8 mouse cellular contexts compared by ENCODE assay signal in the genomic region with DNA sequence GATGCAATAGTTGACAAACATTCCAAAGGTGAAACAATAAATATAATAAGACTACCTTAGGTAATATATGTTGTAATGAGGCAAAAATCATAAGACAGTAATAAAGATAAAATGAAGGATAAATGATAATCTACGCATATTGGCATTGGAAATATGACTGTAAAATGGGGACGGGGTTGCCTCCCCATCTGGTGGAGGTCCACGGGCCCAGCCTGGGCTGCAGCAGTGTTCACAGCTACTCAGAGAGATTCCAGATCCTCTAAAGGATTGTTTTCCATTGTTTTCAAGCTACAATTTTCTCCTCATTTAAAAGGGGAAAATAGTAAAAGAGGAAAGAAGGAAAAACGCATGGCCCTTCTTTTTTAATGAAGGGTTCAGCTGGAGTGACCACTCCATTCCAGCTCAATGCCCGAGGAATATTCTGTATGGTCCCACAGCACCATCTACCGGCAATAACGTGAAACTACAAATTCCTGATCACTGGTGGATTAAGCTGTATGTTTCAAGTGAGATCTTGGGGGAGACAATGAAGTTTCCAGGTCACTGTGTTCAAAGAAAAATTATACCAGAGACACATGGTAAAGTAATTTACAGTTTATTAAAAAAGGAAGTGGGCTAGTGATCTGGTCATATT. TPM values are rescaled to one million over a fixed set of nuclear protein-coding genes. Genes with fewer than 3 reads are reported as not detected.
DNase-seq lines count a peak whose midpoint lies in the region; ATAC-seq and TF ChIP-seq lines count a peak whose summit lies in the region.

No protein-coding gene starts in this region.

- no peaks in the 10 kb centered on the region for H3K9me3 ChIP-seq in heart, embryonic 10.5 days
- no peaks in the 10 kb centered on the region for H3K9me3 ChIP-seq in lung, embryonic 14.5 days (ENCODE audit: low read depth, low read length)

- no peak overlapping the region for H3K4me3 ChIP-seq in heart, embryonic 10.5 days
- H3K4me3 ChIP-seq in lung, embryonic 14.5 days (ENCODE audit: low read depth, low read length): no peak overlapping the region

- no peaks in the 10 kb centered on the region for H3K36me3 ChIP-seq in heart, embryonic 10.5 days
- H3K36me3 ChIP-seq in lung, embryonic 14.5 days (ENCODE audit: insufficient read depth): no peaks in the 10 kb centered on the region

- WGBS in heart, embryonic 10.5 days: 38% methylated on average over 7 of the region's 7 CpGs
- WGBS in lung, embryonic 14.5 days: 35% methylated on average over 7 of the region's 7 CpGs

- peaks cover 11% of the 10 kb centered on the region; the same call in 1 of the 2 replicates for H3K4me1 ChIP-seq in heart, embryonic 10.5 days
- no peaks in the 10 kb centered on the region for H3K4me1 ChIP-seq in lung, embryonic 14.5 days (ENCODE audit: insufficient read depth)

- H3K27ac ChIP-seq in heart, embryonic 10.5 days: no peak overlapping the region
- no peak overlapping the region for H3K27ac ChIP-seq in lung, embryonic 14.5 days (ENCODE audit: low read depth)

- peak; percentile 55; the same call in 1 of the 2 replicates for ATAC-seq in lung, embryonic 14.5 days (ENCODE audit: insufficient read depth)

- peak; percentile 64 for DNase-seq in heart, adult 8-10 months (ENCODE audit: low spot score)
- DNase-seq in heart, embryonic 10.5 days (ENCODE audit: low spot score): no peak
- DNase-seq in R1 (ENCODE audit: low read depth, low spot score): peak; percentile 65
- DNase-seq in cerebellum, postnatal 25 days: peak; percentile 26 to 55
- DNase-seq in heart, adult 9 months (ENCODE audit: low spot score in 2 of 2): peak; percentile 9 to 33
- DNase-seq in kidney, postnatal 36 days: peak; percentile 53 to 59
- peak; percentile 91 for DNase-seq in lung, embryonic 14.5 days
- peak; percentile 65 for DNase-seq in retina, postnatal 7 days (ENCODE audit: low read depth, low spot score)

- TF ChIP-seq CTCF in lung, embryonic 14.5 days (IDR thresholded peaks at IDR 0.05; ENCODE audit: low read depth): peak; percentile 85

- H3K27me3 ChIP-seq in heart, embryonic 10.5 days (ENCODE audit: insufficient read depth, poor library complexity, severe bottlenecking): no peaks in the 10 kb centered on the region
- no peaks in the 10 kb centered on the region for H3K27me3 ChIP-seq in lung, embryonic 14.5 days (ENCODE audit: insufficient read depth, low read length)

- no peak overlapping the region for H3K4me2 ChIP-seq in lung, embryonic 14.5 days

- H3K9ac ChIP-seq in lung, embryonic 14.5 days: no peak overlapping the region

RNA-seq across cellular contexts. Expression of a gene that starts 50.8 kb away (rescaled TPM):
- under 1 TPM in 1 of 4 experiments, not detected in 3; 0.23 TPM for total RNA-seq in heart, adult 8-10 months (2022)
- not detected in 2 replicates for polyA plus RNA-seq in heart, embryonic 10.5 days (2016; fragmentation: Nextera tagmentation; extraction: Ambion mirVana)
- 0.54 TPM in 1 of 2 replicates, not detected in the other for polyA plus RNA-seq in lung, embryonic 14.5 days (2014; fragmentation: Nextera tagmentation; extraction: Ambion mirVana)
